Mouse (Mus musculus) liver, postnatal 0 days (tissue): ENCODE data around the gene Sar1b. TPM values are rescaled to one million over a fixed set of nuclear protein-coding genes. Genes with fewer than 3 reads are reported as not detected.

Source experiments
- ATAC-seq: fragments of 200-750 bp; cut with Nextera tagmentation; 2 replicates; pipeline ENCODE4 v1.8.0; 2017; ENCODE audit warnings: mild to moderate bottlenecking, moderate library complexity
- DNase-seq: peaks from one replicate; pipeline ENCODE4 v3.0.0-alpha.2; 2016
- H3K27ac ChIP-seq: fragments of 300-500 bp; sonication (generic); 2 replicates; pipeline ENCODE4 v1.5.1; 2014; ENCODE audit warnings: antibody characterized with exemption, moderate library complexity, mild to moderate bottlenecking, low read depth
- H3K27me3 ChIP-seq: fragments of 300-500 bp; sonication (generic); 2 replicates; pipeline ENCODE4 v1.6.1; 2014; ENCODE audit warnings: low read length, control low read depth, mixed read lengths; ENCODE audit not compliant: insufficient read depth
- H3K36me3 ChIP-seq: fragments of 300-500 bp; sonication (generic); replicated peaks from 2 replicates; pipeline ENCODE4 v1.6.1; 2014; ENCODE audit warnings: mild to moderate bottlenecking, control low read depth, low read length, moderate library complexity, mixed read lengths; ENCODE audit not compliant: insufficient read depth
- H3K4me1 ChIP-seq: fragments of 300-500 bp; sonication (generic); 2 replicates; pipeline ENCODE4 v1.6.1; 2014; ENCODE audit warnings: antibody characterized with exemption, mild to moderate bottlenecking, control low read depth; ENCODE audit not compliant: insufficient read depth
- H3K4me2 ChIP-seq: fragments of 300-500 bp; sonication (generic); 2 replicates; pipeline ENCODE4 v1.6.1; 2014; ENCODE audit warnings: low read depth, mild to moderate bottlenecking, low read length, moderate library complexity, mixed read lengths
- H3K4me3 ChIP-seq: fragments of 300-500 bp; sonication (generic); 2 replicates; pipeline ENCODE4 v1.5.1; 2014; ENCODE audit warnings: low read depth, low read length
- H3K9ac ChIP-seq: fragments of 300-500 bp; sonication (generic); replicated peaks from 2 replicates; pipeline ENCODE4 v1.6.1; 2014; ENCODE audit warnings: mild to moderate bottlenecking, moderate library complexity
- H3K9me3 ChIP-seq: fragments of 300-500 bp; sonication (generic); 2 replicates; pipeline ENCODE4 v1.6.1; 2016; ENCODE audit warnings: mild to moderate bottlenecking, control low read depth, low read length, mixed read lengths
- CTCF ChIP-seq: sonication (generic); IDR thresholded peaks from 2 replicates; pipeline ENCODE4 v1.5.1; 2016; ENCODE audit warnings: antibody characterized with exemption, low read depth
- EP300 ChIP-seq: IDR thresholded peaks from 2 replicates; pipeline ENCODE4 v1.6.1; 2016; ENCODE audit warnings: antibody characterized with exemption, low read depth, mild to moderate bottlenecking
- WGBS: fragments of 180-500 bp; shearing (Covaris S2); extraction: QIAGEN DNeasy Blood & Tissue Kit; methylation state at CpG from one replicate; pipeline ENCODE4 v1.1.7; 2014; ENCODE audit not compliant: insufficient replicate concordance; 5-methylcytosine and 5-hydroxymethylcytosine counted together
- polyA plus RNA-seq: library from polyadenylated mRNA; unstranded; fragments of >200 nt; fragmentation: Nextera tagmentation; extraction: Ambion mirVana; gene quantifications from 2 replicates; pipeline ENCODE4 v1.2.1, GENCODE M21; 2015

Gene Sar1b
- polyA plus RNA-seq, 1 experiment from 2014 or later, result 204 TPM

DNA sequence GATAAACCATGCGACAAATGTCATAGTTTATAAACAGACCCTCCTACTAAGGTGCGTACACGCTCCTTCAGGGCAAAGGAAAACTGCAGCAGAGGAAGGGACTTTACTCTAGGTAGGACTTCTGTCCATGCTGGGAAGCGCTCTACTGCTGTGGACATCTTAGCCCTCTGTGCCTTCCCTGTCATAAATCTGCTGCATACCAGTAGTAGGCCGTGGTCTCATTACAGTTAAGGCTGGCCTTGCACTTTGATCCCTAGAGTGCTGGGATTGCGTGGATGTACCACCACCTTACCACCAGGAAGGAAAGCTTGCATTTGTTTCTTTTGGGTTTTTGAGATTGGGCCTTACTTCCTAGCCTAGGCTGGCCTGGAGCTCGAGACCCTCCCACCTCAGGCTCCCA is 27.2 kb downstream of the Sar1b start:
- DNase-seq (no peak), ATAC-seq (no peak)
- WGBS, result 88% methylated on average over 7 of the region's 7 CpGs
- H3K4me1 ChIP-seq, result no peaks in the 10 kb centered on the region
- H3K27ac ChIP-seq, result no peak overlapping the region
- H3K27me3 ChIP-seq, result no peaks in the 10 kb centered on the region
- no peak overlapping the region for H3K9ac ChIP-seq
- H3K9me3 ChIP-seq, result no peaks in the 10 kb centered on the region
- no peak overlapping the region for H3K4me3 ChIP-seq
- no peak overlapping the region for H3K4me2 ChIP-seq
- TF ChIP-seq CTCF (no peak), EP300 (no peak)
- peaks cover 49% of the 10 kb centered on the region for H3K36me3 ChIP-seq

- H3K9ac ChIP-seq, result no peak overlapping the region
- 64% methylated on average over 4 of the region's 4 CpGs for WGBS
- no peak overlapping the region for H3K27ac ChIP-seq
- H3K36me3 ChIP-seq, result peaks cover 12% of the 10 kb centered on the region; the same call in 1 of the 2 replicates
- H3K4me3 ChIP-seq, result no peak overlapping the region
- H3K27me3 ChIP-seq, result no peaks in the 10 kb centered on the region
- no peaks in the 10 kb centered on the region for H3K9me3 ChIP-seq
- ATAC-seq, result peak; percentile 29; the same call in 1 of the 2 replicates
- TF ChIP-seq EP300 (no peak), CTCF (no peak)
- H3K4me1 ChIP-seq, result peaks cover 4% of the 10 kb centered on the region; the same call in 1 of the 2 replicates
- peak; percentile 58 for DNase-seq
- no peak overlapping the region for H3K4me2 ChIP-seq
These were observed 32.8 kb downstream of the Sar1b start for GRCm38 (mm10) chr11:51796272-51796671.

- WGBS, result 42% methylated on average over 7 of the region's 8 CpGs
- no peaks in the 10 kb centered on the region for H3K9me3 ChIP-seq
- H3K4me3 ChIP-seq, result no peak overlapping the region
- no peak for TF ChIP-seq EP300
- no peak for TF ChIP-seq CTCF
- no peak for ATAC-seq
- H3K4me2 ChIP-seq, result 0 out of 2 replicates have a peak overlapping the region, but pooled peaks have one; percentile 30
- peaks cover 8% of the 10 kb centered on the region; the same call in 1 of the 2 replicates for H3K4me1 ChIP-seq
- no peak for DNase-seq
- peak overlapping the region; percentile 13; the same call in 1 of the 2 replicates for H3K9ac ChIP-seq
- no peaks in the 10 kb centered on the region for H3K36me3 ChIP-seq
- H3K27ac ChIP-seq, result no peak overlapping the region
- no peaks in the 10 kb centered on the region for H3K27me3 ChIP-seq
These were observed 37.3 kb downstream of the Sar1b start for GRCm38 (mm10) chr11:51800634-51801325.

DNA sequence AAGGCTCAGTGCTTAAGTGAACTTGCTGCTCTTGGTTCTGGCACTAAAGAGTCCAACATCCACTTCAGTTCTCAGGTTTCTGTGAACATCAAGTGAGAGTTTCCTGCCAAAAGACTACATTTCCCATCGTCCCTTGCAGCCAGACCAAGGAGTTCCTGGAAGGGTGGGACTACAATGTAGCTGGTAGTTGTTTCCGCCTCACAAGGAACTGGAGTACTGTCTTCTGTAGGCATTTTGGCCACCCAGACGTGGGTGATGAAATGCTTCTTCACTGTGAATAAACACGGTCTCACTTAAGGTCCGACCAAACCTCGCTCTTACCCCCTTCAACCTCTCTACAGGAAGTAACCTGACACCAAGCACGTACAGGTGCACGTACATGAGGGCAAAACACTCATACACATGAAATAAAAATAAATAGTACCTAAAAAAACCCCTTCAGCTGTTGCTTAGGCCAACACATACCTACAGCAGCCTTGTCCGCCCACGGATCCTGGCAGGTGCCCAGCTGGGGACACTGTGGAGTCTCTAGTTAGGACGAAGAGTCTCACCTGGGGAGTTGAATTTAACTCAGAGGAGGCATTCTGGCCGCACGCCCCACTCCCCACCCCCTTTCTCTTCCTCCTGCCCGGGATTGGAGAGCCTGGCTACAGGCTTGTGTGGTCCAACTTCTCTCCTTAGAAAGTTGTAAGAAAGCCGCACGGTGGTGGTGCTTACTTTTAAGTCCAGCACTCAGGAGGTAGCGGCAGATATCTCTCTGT is 41.9 kb downstream of the Sar1b start:
- peak overlapping the region; percentile 70 for H3K27ac ChIP-seq

GRCm38 (mm10) chr11:51807108-51807879 is 43.8 kb downstream of the Sar1b start:
- Histone ChIP-seq H3K27me3 (no peaks in the 10 kb centered on the region), H3K9ac (no peak overlapping the region), H3K27ac (peak overlapping the region; percentile 74), H3K9me3 (no peaks in the 10 kb centered on the region), H3K4me3 (no peak overlapping the region), H3K4me1 (peaks cover 6% of the 10 kb centered on the region), H3K36me3 (no peaks in the 10 kb centered on the region), H3K4me2 (no peak overlapping the region)
- DNase-seq (no peak), ATAC-seq (peak; percentile 57)
- TF ChIP-seq CTCF, result 0 out of 2 replicates have a peak, but pooled peaks have one; percentile 4
- no peak for TF ChIP-seq EP300
- 50% methylated on average over 13 of the region's 13 CpGs for WGBS

More for the DNA sequence above, 41.9 kb downstream of the Sar1b start:
- Histone ChIP-seq H3K4me1 (peaks cover 10% of the 10 kb centered on the region), H3K4me3 (peak overlapping the region; percentile 40), H3K9ac (peak overlapping the region; percentile 32; the same call in 1 of the 2 replicates), H3K27me3 (no peaks in the 10 kb centered on the region), H3K4me2 (peak overlapping the region; percentile 71), H3K36me3 (no peaks in the 10 kb centered on the region), H3K9me3 (no peaks in the 10 kb centered on the region)
- ATAC-seq (peak; percentile 76), DNase-seq (peak; percentile 70)
- WGBS, result 30% methylated on average over 17 of the region's 17 CpGs
- no peak for TF ChIP-seq EP300
- no peak for TF ChIP-seq CTCF
